ENCODE assay signal across 27 mouse cellular contexts in genomic region chr12:33063250-33063649, GRCm38 (mm10). TPM values are rescaled to one million over a fixed set of nuclear protein-coding genes. Genes with fewer than 3 reads are reported as not detected.
DNase-seq lines count a peak whose midpoint lies in the region; ATAC-seq lines count a peak whose summit lies in the region.
"Had no signal": no experiment of that assay in that cellular context is flagged by ENCODE, and none has a peak within 500 bp of the region (broad histone marks: within the 10 kb centered on the region; RNA-seq: fewer than 3 reads in every experiment).

No protein-coding gene starts in this region.

- no peaks in the 10 kb centered on the region; the same call in 1 of the 2 replicates for H3K4me1 ChIP-seq in midbrain, embryonic 11.5 days (ENCODE audit: control insufficient read depth, insufficient read depth, low read length)
- peaks cover 25% of the 10 kb centered on the region for H3K4me1 ChIP-seq in midbrain, embryonic 10.5 days

- H3K4me3 ChIP-seq in midbrain, embryonic 11.5 days (ENCODE audit: low read depth, low read length): no peak overlapping the region
- no peak overlapping the region for H3K4me3 ChIP-seq in midbrain, embryonic 10.5 days
- H3K4me3 ChIP-seq: forebrain, embryonic 10.5 days; forebrain, embryonic 13.5 days; hindbrain, embryonic 12.5 days; hindbrain, embryonic 15.5 days had no signal

- no peak overlapping the region for H3K9ac ChIP-seq in midbrain, embryonic 11.5 days (ENCODE audit: low read length)
- H3K9ac ChIP-seq: forebrain, embryonic 13.5 days; hindbrain, embryonic 12.5 days; hindbrain, embryonic 15.5 days had no signal

- H3K4me2 ChIP-seq in midbrain, embryonic 11.5 days: no peak overlapping the region
- H3K4me2 ChIP-seq: forebrain, embryonic 13.5 days; heart, embryonic 11.5 days; hindbrain, embryonic 12.5 days; hindbrain, embryonic 15.5 days had no signal

- H3K9me3 ChIP-seq in midbrain, embryonic 11.5 days (ENCODE audit: control insufficient read depth, low read length): no peaks in the 10 kb centered on the region
- no peaks in the 10 kb centered on the region for H3K9me3 ChIP-seq in midbrain, embryonic 10.5 days (replicated peaks)
- H3K9me3 ChIP-seq: forebrain, embryonic 10.5 days; forebrain, embryonic 13.5 days; hindbrain, embryonic 12.5 days; hindbrain, embryonic 15.5 days had no signal

- 80% methylated on average over 2 of the region's 2 CpGs for WGBS in midbrain, embryonic 11.5 days
- 83% methylated on average over 2 of the region's 2 CpGs for WGBS in midbrain, embryonic 10.5 days

- peak; percentile 12 for DNase-seq in midbrain, embryonic 11.5 days (ENCODE audit: low spot score, missing footprints)
- DNase-seq in midbrain, embryonic 10.5 days (ENCODE audit: low spot score): no peak
- DNase-seq in embryo, embryonic 11 days: no peak
- no peak for DNase-seq in frontal cortex, postnatal 25 days (ENCODE audit: low spot score in 2 of 2)
- DNase-seq: adrenal gland, postnatal 10 days; adrenal gland, postnatal 36 days; cerebellum, adult 2 months; cerebellum, adult 9-11 months; cerebellum, postnatal 25 days; gastrocnemius, postnatal 36 days; heart, adult 11 months had no signal

- no peaks in the 10 kb centered on the region for H3K27me3 ChIP-seq in midbrain, embryonic 11.5 days (ENCODE audit: control insufficient read depth, insufficient read depth, low read length)
- H3K27me3 ChIP-seq in midbrain, embryonic 10.5 days (ENCODE audit: low read depth, poor library complexity, severe bottlenecking): no peaks in the 10 kb centered on the region; the same call in 1 of the 2 replicates
- H3K27me3 ChIP-seq: hindbrain, embryonic 15.5 days had no signal

- H3K36me3 ChIP-seq in midbrain, embryonic 11.5 days (ENCODE audit: control insufficient read depth, insufficient read depth, low read length): no peaks in the 10 kb centered on the region
- no peaks in the 10 kb centered on the region for H3K36me3 ChIP-seq in midbrain, embryonic 10.5 days
- H3K36me3 ChIP-seq: forebrain, embryonic 10.5 days; hindbrain, embryonic 12.5 days; hindbrain, embryonic 15.5 days had no signal

- no peak overlapping the region for H3K27ac ChIP-seq in midbrain, embryonic 11.5 days (ENCODE audit: low read depth, low read length)
- H3K27ac ChIP-seq in midbrain, embryonic 10.5 days (replicated peaks): no peak overlapping the region
- H3K27ac ChIP-seq: forebrain, embryonic 10.5 days; forebrain, embryonic 13.5 days; hindbrain, embryonic 12.5 days; hindbrain, embryonic 15.5 days had no signal

- ATAC-seq in midbrain, embryonic 11.5 days (ENCODE audit: low FRiP score): no peak
- peak; percentile 20; the same call in 1 of the 2 replicates for ATAC-seq in common myeloid progenitor, adult 5-6 weeks (replicated peaks; ENCODE audit: low read depth, poor library complexity, severe bottlenecking)
- peak; percentile 52 for ATAC-seq in megakaryocyte progenitor cell, adult 5-6 weeks (replicated peaks; ENCODE audit: poor library complexity)
- ATAC-seq: CD4-positive, CD25-positive, alpha-beta regulatory T cell, adult 4 months; forebrain, embryonic 13.5 days; forebrain, embryonic 16.5 days; intestine, postnatal 0 days; Patski had no signal

RNA-seq across cellular contexts. Expression of gene Cdhr3, which starts 29.4 kb away (rescaled TPM):
- polyA plus RNA-seq in midbrain, embryonic 11.5 days (2014; fragmentation: Nextera tagmentation; extraction: Ambion mirVana): not detected in 2 replicates
- not detected in 2 replicates for polyA plus RNA-seq in midbrain, embryonic 10.5 days (2016; fragmentation: Nextera tagmentation; extraction: Ambion mirVana)
- not detected in 2 replicates for total RNA-seq in common myeloid progenitor, adult 5-6 weeks (2017)
- total RNA-seq in megakaryocyte progenitor cell, adult 5-6 weeks (2015): not detected in 2 replicates
- total RNA-seq in megakaryocyte progenitor cell, adult 5-6 weeks (2017): not detected in 2 replicates
- total RNA-seq: adrenal gland, adult 18-20 months; hematopoietic stem cell, adult 5-6 weeks had no signal
- polyA plus RNA-seq: C2C12; embryonic facial prominence, embryonic 11.5 days; forebrain, embryonic 10.5 days; heart, embryonic 11.5 days; intestine, embryonic 14.5 days; Patski had no signal
